Mouse (Mus musculus) MEL (cell line): Measurements from ENCODE around the gene Natd1. TPM values are rescaled to one million over a fixed set of nuclear protein-coding genes. Genes with fewer than 3 reads are reported as not detected.

Source experiments
- DNase-seq: peaks from one replicate; pipeline ENCODE4 v3.0.0; 2011; ENCODE audit warnings: low read depth, low spot score
- H3K27ac ChIP-seq: 2 replicates; pipeline ENCODE4 v1.5.1; 2012; ENCODE audit warnings: low read depth, mild to moderate bottlenecking, control low read depth, low read length, moderate library complexity; ENCODE audit not compliant: control insufficient read depth
- H3K27me3 ChIP-seq, 2 experiments: fragments of 150-350 bp in 1 of 2; sonication (generic) in 1 of 2; 2 replicates each; pipeline ENCODE4 v1.6.1; 2012; ENCODE audit warnings: low read length in 2 of 2, mild to moderate bottlenecking in 2 of 2, improper control_type of control experiment in 1 of 2, moderate library complexity in 1 of 2; ENCODE audit not compliant: insufficient read depth in 2 of 2, control insufficient read depth in 1 of 2
- H3K36me3 ChIP-seq, 2 experiments: 2 replicates each; pipeline ENCODE4 v1.6.1; 2012 to 2014; ENCODE audit warnings: low read length in 2 of 2, improper control_type of control experiment in 1 of 2, inconsistent platforms in 1 of 2, mild to moderate bottlenecking in 1 of 2; ENCODE audit not compliant: insufficient read depth in 2 of 2, control insufficient read depth in 1 of 2
- H3K4me1 ChIP-seq, 2 experiments: fragments of 150-350 bp in 1 of 2; sonication (generic) in 1 of 2; 2 replicates each; pipeline ENCODE4 v1.6.1; 2012; ENCODE audit warnings: low read length in 2 of 2, improper control_type of control experiment in 1 of 2, mild to moderate bottlenecking in 1 of 2; ENCODE audit not compliant: insufficient read depth in 2 of 2, control insufficient read depth in 1 of 2
- H3K4me3 ChIP-seq, 2 experiments: fragments of 150-350 bp in 1 of 2; sonication (generic) in 1 of 2; 2 replicates each; pipeline ENCODE4 v1.5.1; 2012; ENCODE audit warnings: low read depth in 2 of 2, low read length in 2 of 2, mild to moderate bottlenecking in 2 of 2, moderate library complexity in 2 of 2, control low read depth in 1 of 2, improper control_type of control experiment in 1 of 2; ENCODE audit not compliant: control insufficient read depth in 1 of 2, insufficient read depth in 1 of 2
- H3K79me2 ChIP-seq: 2 replicates; pipeline ENCODE4 v1.6.1; 2012; ENCODE audit warnings: mild to moderate bottlenecking, low read length, moderate library complexity; ENCODE audit not compliant: control insufficient read depth, poor library complexity, insufficient read depth
- H3K9ac ChIP-seq: 2 replicates; pipeline ENCODE4 v1.6.1; 2012; ENCODE audit warnings: low read depth, mild to moderate bottlenecking, control low read depth, low read length, moderate library complexity; ENCODE audit not compliant: control insufficient read depth, poor library complexity, severe bottlenecking
- H3K9me3 ChIP-seq: fragments of 150-350 bp; sonication (generic); replicated peaks from 2 replicates; pipeline ENCODE4 v1.6.1; 2012; ENCODE audit warnings: mild to moderate bottlenecking, low read length, improper control_type of control experiment, moderate library complexity; ENCODE audit not compliant: insufficient read depth
- BHLHE40 ChIP-seq: IDR thresholded peaks from 2 replicates; pipeline ENCODE4 v1.6.1; 2012; ENCODE audit warnings: low read depth, mild to moderate bottlenecking, inconsistent platforms, low read length, improper control_type of control experiment, borderline replicate concordance
- CHD1 ChIP-seq: IDR thresholded peaks from 2 replicates; pipeline ENCODE4 v1.6.1; 2012; ENCODE audit warnings: low read depth, mild to moderate bottlenecking, inconsistent platforms, low read length, improper control_type of control experiment
- CTCF ChIP-seq, 3 experiments: IDR thresholded peaks in 2 of 3; conservative IDR thresholded peaks in 1 of 3; 2 replicates each; pipeline ENCODE4 v1.5.1; 2011 to 2012; ENCODE audit warnings: low read length in 3 of 3, low read depth in 2 of 3, mild to moderate bottlenecking in 2 of 3, improper control_type of control experiment in 1 of 3, inconsistent platforms in 1 of 3, mixed read lengths in 1 of 3, moderate library complexity in 1 of 3; ENCODE audit not compliant: control insufficient read depth in 1 of 3, insufficient read depth in 1 of 3, poor library complexity in 1 of 3, severe bottlenecking in 1 of 3
- E2F4 ChIP-seq: IDR thresholded peaks from 2 replicates; pipeline ENCODE4 v1.6.1; 2011; ENCODE audit warnings: low read depth, low read length, improper control_type of control experiment, borderline replicate concordance
- ELF1 ChIP-seq: IDR thresholded peaks from 2 replicates; pipeline ENCODE4 v1.6.1; 2014; ENCODE audit warnings: low read depth, mild to moderate bottlenecking, inconsistent platforms, low read length, improper control_type of control experiment, moderate library complexity
- EP300 ChIP-seq, 2 experiments: IDR thresholded peaks; 2 replicates each; pipeline ENCODE4 v1.6.1; 2011; ENCODE audit warnings: improper control_type of control experiment in 2 of 2, low read length in 2 of 2, low read depth in 1 of 2, mild to moderate bottlenecking in 1 of 2
- ETS1 ChIP-seq: IDR thresholded peaks from 2 replicates; pipeline ENCODE4 v1.6.1; 2012; ENCODE audit warnings: low read depth, mild to moderate bottlenecking, inconsistent platforms, low read length, improper control_type of control experiment, moderate library complexity
- GABPA ChIP-seq: IDR thresholded peaks from 2 replicates; pipeline ENCODE4 v1.6.1; 2012; ENCODE audit warnings: low read depth, mild to moderate bottlenecking, inconsistent platforms, low read length, improper control_type of control experiment, moderate library complexity
- GATA1 ChIP-seq: IDR thresholded peaks from 2 replicates; pipeline ENCODE4 v1.6.1; 2011; ENCODE audit warnings: low read depth, low read length, improper control_type of control experiment
- HCFC1 ChIP-seq: IDR thresholded peaks from 2 replicates; pipeline ENCODE4 v1.6.1; 2012; ENCODE audit warnings: low read depth, mild to moderate bottlenecking, inconsistent platforms, low read length, improper control_type of control experiment, moderate library complexity
- JUND ChIP-seq: IDR thresholded peaks from 2 replicates; pipeline ENCODE4 v1.6.1; 2011; ENCODE audit warnings: low read depth, mild to moderate bottlenecking, improper control_type of control experiment, low read length
- KAT2A ChIP-seq: conservative IDR thresholded peaks from 2 replicates; pipeline ENCODE4 v1.6.1; 2012; ENCODE audit warnings: low read depth, low read length, improper control_type of control experiment, inconsistent platforms
- MAFK ChIP-seq: IDR thresholded peaks from 2 replicates; pipeline ENCODE4 v1.6.1; 2011; ENCODE audit warnings: low read depth, mild to moderate bottlenecking, low read length, improper control_type of control experiment, borderline replicate concordance
- MAX ChIP-seq: IDR thresholded peaks from 2 replicates; pipeline ENCODE4 v1.6.1; 2011; ENCODE audit warnings: low read length, improper control_type of control experiment
- MAZ ChIP-seq: IDR thresholded peaks from 2 replicates; pipeline ENCODE4 v1.6.1; 2012; ENCODE audit warnings: low read depth, mild to moderate bottlenecking, inconsistent platforms, low read length, improper control_type of control experiment
- MXI1 ChIP-seq: IDR thresholded peaks from 2 replicates; pipeline ENCODE4 v1.6.1; 2011; ENCODE audit warnings: mild to moderate bottlenecking, low read depth, low read length, improper control_type of control experiment
- MYB ChIP-seq: IDR thresholded peaks from 2 replicates; pipeline ENCODE4 v1.6.1; 2011; ENCODE audit warnings: mild to moderate bottlenecking, low read depth, low read length, improper control_type of control experiment
- MYC ChIP-seq: IDR thresholded peaks from 2 replicates; pipeline ENCODE4 v1.6.1; 2011; ENCODE audit warnings: low read depth, mild to moderate bottlenecking, low read length, improper control_type of control experiment, moderate library complexity
- NELFE ChIP-seq: IDR thresholded peaks from 2 replicates; pipeline ENCODE4 v1.6.1; 2011; ENCODE audit warnings: low read depth, low read length, improper control_type of control experiment
- POLR2A ChIP-seq, 2 experiments: IDR thresholded peaks; 2 replicates each; pipeline ENCODE4 v1.6.1; 2011 to 2012; ENCODE audit warnings: low read length in 2 of 2, mild to moderate bottlenecking in 2 of 2, control low read depth in 1 of 2, improper control_type of control experiment in 1 of 2, low read depth in 1 of 2, moderate library complexity in 1 of 2; ENCODE audit not compliant: control insufficient read depth in 1 of 2, insufficient read depth in 1 of 2, poor library complexity in 1 of 2
- POLR2AphosphoS5 ChIP-seq: IDR thresholded peaks from 2 replicates; pipeline ENCODE4 v1.6.1; 2012; ENCODE audit warnings: low read depth, borderline replicate concordance, mild to moderate bottlenecking, inconsistent platforms, low read length, moderate library complexity, mixed read lengths
- RCOR1 ChIP-seq: IDR thresholded peaks from 2 replicates; pipeline ENCODE4 v1.6.1; 2012; ENCODE audit warnings: low read depth, mild to moderate bottlenecking, inconsistent platforms, low read length, improper control_type of control experiment
- SIN3A ChIP-seq: IDR thresholded peaks from 2 replicates; pipeline ENCODE4 v1.6.1; 2012; ENCODE audit warnings: low read length, improper control_type of control experiment, inconsistent platforms
- SMC3 ChIP-seq: IDR thresholded peaks from 2 replicates; pipeline ENCODE4 v1.6.1; 2011; ENCODE audit warnings: low read depth, low read length, improper control_type of control experiment
- TAL1 ChIP-seq: IDR thresholded peaks from 2 replicates; pipeline ENCODE4 v1.6.1; 2012; ENCODE audit warnings: mild to moderate bottlenecking, inconsistent platforms, low read length, moderate library complexity, mixed read lengths
- TBP ChIP-seq: IDR thresholded peaks from 2 replicates; pipeline ENCODE4 v1.8.0; 2011; ENCODE audit warnings: low read depth, low read length, improper control_type of control experiment
- TCF12 ChIP-seq: IDR thresholded peaks from 2 replicates; pipeline ENCODE4 v1.6.1; 2014; ENCODE audit warnings: low read depth, mild to moderate bottlenecking, inconsistent platforms, low read length, improper control_type of control experiment, moderate library complexity
- UBTF ChIP-seq: IDR thresholded peaks from 2 replicates; pipeline ENCODE4 v1.6.1; 2012; ENCODE audit warnings: low read depth, mild to moderate bottlenecking, inconsistent platforms, low read length, improper control_type of control experiment, moderate library complexity, borderline replicate concordance; ENCODE audit not compliant: insufficient read depth
- USF2 ChIP-seq, 2 experiments: IDR thresholded peaks; 2 replicates each; pipeline ENCODE4 v1.6.1; 2011 to 2012; ENCODE audit warnings: improper control_type of control experiment in 2 of 2, low read length in 2 of 2, borderline replicate concordance in 1 of 2, inconsistent platforms in 1 of 2, low read depth in 1 of 2, mild to moderate bottlenecking in 1 of 2; ENCODE audit not compliant: insufficient read depth in 1 of 2
- ZMIZ1 ChIP-seq: IDR thresholded peaks from 2 replicates; pipeline ENCODE4 v1.6.1; 2012; ENCODE audit warnings: low read depth, mild to moderate bottlenecking, inconsistent platforms, low read length, improper control_type of control experiment, moderate library complexity
- ZNF384 ChIP-seq: IDR thresholded peaks from 2 replicates; pipeline ENCODE4 v1.6.1; 2012; ENCODE audit warnings: low read depth, mild to moderate bottlenecking, inconsistent platforms, low read length, improper control_type of control experiment
- polyA plus RNA-seq, 2 experiments: library from polyadenylated mRNA; stranded (reverse) in 1 of 2; unstranded in 1 of 2; fragments of >175 nt in 1 of 2; fragments of >200 nt in 1 of 2; gene quantifications; 2 replicates each; pipeline versions ENCODE4 v1.2.1 to v1.2.4; 2012; ENCODE audit warnings: low replicate concordance in 2 of 2, low read depth in 1 of 2; ENCODE audit not compliant: insufficient read length in 2 of 2, insufficient read depth in 1 of 2, missing spikeins in 1 of 2
- total RNA-seq: library from RNA; depleted of rRNA; stranded (reverse); fragments of 300-350 nt; gene quantifications from 2 replicates; pipeline ENCODE4 v1.2.3, GENCODE M21; 2012

The Natd1 gene
- total and polyA plus RNA-seq, 3 experiments = 3.0 to 10.9 TPM; not detected in 1

DNA sequence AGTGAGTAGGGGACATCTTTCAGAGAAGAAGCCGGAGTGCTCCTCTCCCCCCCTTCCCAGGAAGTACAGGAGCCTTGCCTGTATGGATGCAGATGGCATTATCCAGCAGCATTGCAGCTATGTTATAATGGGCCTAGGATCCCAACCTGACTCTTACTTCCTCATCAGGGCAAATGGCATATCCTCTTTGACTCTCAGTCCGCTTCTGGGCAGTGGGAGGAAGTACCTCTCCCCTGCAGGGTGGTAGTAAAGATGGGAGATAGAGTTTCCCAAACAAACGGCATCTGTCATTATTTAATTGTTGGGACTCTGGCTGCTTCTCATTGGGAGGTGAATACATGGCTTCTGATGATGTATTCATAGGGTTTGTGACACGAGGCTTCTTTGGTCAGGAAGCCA is 21.4 kb upstream of the Natd1 start (continued):
- TF ChIP-seq E2F4 (no peak), HCFC1 (no peak), MYB (no peak), POLR2A (IDR thresholded peaks at IDR 0.05; ENCODE audit: control insufficient read depth in 1 of 2, insufficient read depth in 1 of 2, low read depth in 1 of 2, low read length in 2 of 2, poor library complexity in 1 of 2) (no peak; a peak in 1 of 4 replicates), UBTF (no peak)

DNA sequence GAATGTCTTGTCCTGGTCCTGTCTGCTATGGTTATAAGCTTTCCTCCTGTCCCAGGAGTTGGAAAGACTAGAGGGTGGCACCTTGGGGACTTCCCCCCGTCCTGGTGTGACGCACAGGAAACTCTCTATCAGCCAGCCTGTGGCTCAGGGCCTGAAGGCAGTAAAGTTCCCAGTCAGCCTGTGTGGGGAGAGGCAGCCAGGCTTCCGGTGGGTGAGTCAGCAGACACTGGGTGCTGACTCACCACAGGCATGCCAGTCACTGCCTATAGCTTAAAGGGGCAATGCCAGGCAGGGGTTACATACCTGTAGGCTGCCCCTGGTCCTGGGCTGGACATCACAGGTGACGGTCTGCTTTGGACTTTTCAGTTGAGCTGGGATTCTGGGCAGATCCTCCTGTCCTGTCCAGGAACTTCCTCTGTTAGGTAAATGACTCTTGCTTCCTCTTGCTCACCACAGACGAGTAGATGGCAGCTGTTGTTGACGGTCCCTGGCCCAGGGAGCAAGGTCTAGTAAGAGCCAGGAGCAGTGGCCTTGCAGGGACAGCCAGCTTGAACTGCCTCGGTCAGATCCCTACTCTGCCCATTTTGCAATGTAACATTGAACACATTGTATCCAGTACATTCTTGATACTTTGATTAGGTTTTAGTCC is 20.9 kb upstream of the Natd1 start:
- peak overlapping the region; percentile 37 to 47 for H3K4me3 ChIP-seq
- TF ChIP-seq MAZ = peak; percentile 93
- TF ChIP-seq ETS1 = peak; percentile 100
- TF ChIP-seq GABPA = peak; percentile 98
- peak; percentile 93 for TF ChIP-seq JUND
- TF ChIP-seq UBTF = no peak
- TF ChIP-seq USF2 (IDR thresholded peaks at IDR 0.05; ENCODE audit: borderline replicate concordance in 1 of 2, insufficient read depth in 1 of 2, low read depth in 1 of 2, low read length in 2 of 2) = no peak
- TF ChIP-seq EP300 (IDR thresholded peaks at IDR 0.05; ENCODE audit: low read depth in 1 of 2, low read length in 2 of 2) = peak; percentile 93 to 94
- TF ChIP-seq POLR2A (IDR thresholded peaks at IDR 0.05; ENCODE audit: control insufficient read depth in 1 of 2, insufficient read depth in 1 of 2, low read depth in 1 of 2, low read length in 2 of 2, poor library complexity in 1 of 2) = peak in 1 of 2 experiments; percentile 79; a peak in 2 of 4 replicates
- peak; percentile 79 for TF ChIP-seq HCFC1
- TF ChIP-seq BHLHE40 = peak; percentile 68; the same call in 1 of the 2 replicates
- peak; percentile 63; the same call in 1 of the 2 replicates for TF ChIP-seq RCOR1
- peak; percentile 93 for TF ChIP-seq MXI1
- no peak; the same call in 1 of the 2 replicates for TF ChIP-seq KAT2A
- TF ChIP-seq CHD1 = no peak
- TF ChIP-seq NELFE = peak; percentile 58
- TF ChIP-seq ZMIZ1 = peak; percentile 30; the same call in 1 of the 2 replicates
- no peak for TF ChIP-seq E2F4
- no peak for TF ChIP-seq POLR2AphosphoS5
- TF ChIP-seq TAL1 = peak; percentile 81
- no peak for TF ChIP-seq SMC3
- TF ChIP-seq CTCF (IDR thresholded peaks at IDR 0.05 in 2 of 3, conservative IDR thresholded peaks at IDR 0.05 in 1 of 3; ENCODE audit: control insufficient read depth in 1 of 3, insufficient read depth in 1 of 3, low read depth in 2 of 3, low read length in 3 of 3, poor library complexity in 1 of 3, severe bottlenecking in 1 of 3) = no peak
- peak; percentile 96 for TF ChIP-seq MAFK
- TF ChIP-seq ZNF384 = no peak
- TF ChIP-seq MAX = peak; percentile 80
- TF ChIP-seq TCF12 = peak; percentile 83
- TF ChIP-seq MYB = no peak; the same call in 1 of the 2 replicates
- TF ChIP-seq MYC = peak; percentile 83; the same call in 1 of the 2 replicates
- peak; percentile 63; the same call in 1 of the 2 replicates for TF ChIP-seq TBP
- TF ChIP-seq GATA1 = peak; percentile 80
- TF ChIP-seq SIN3A = peak; percentile 100
- peak; percentile 81 for TF ChIP-seq ELF1
- TF ChIP-seq, all 39 proteins: peak for 21
- Histone ChIP-seq H3K9ac (peak overlapping the region; percentile 62), H3K36me3 (peaks cover 0 to 35% of the 10 kb centered on the region in 2 experiments; a peak in 3 of 4 replicates), H3K4me1 (peaks cover 15 to 40% of the 10 kb centered on the region in 2 experiments), H3K27me3 (no peaks in the 10 kb centered on the region), H3K79me2 (peaks cover 91% of the 10 kb centered on the region), H3K9me3 (no peaks in the 10 kb centered on the region), H3K27ac (peak overlapping the region; percentile 89)
- DNase-seq = peak; percentile 98
